Mouse (Mus musculus) intestine, postnatal 0 days (tissue): ENCODE measurements around the gene Uqcr11. TPM values are rescaled to one million over a fixed set of nuclear protein-coding genes. Genes with fewer than 3 reads are reported as not detected.

Experiments used
- ATAC-seq: fragments of 200-750 bp; cut with Nextera tagmentation; 2 replicates; pipeline ENCODE4 v1.8.0; 2017; ENCODE audit warnings: mild to moderate bottlenecking, moderate TSS enrichment, moderate library complexity
- H3K27ac ChIP-seq: fragments of 300-500 bp; sonication (generic); 2 replicates; pipeline ENCODE4 v1.5.1; 2014; ENCODE audit warnings: mild to moderate bottlenecking, low read depth, low read length, moderate library complexity
- H3K27me3 ChIP-seq: fragments of 300-500 bp; sonication (generic); replicated peaks from 2 replicates; pipeline ENCODE4 v1.6.1; 2014; ENCODE audit warnings: low read length, mixed read lengths; ENCODE audit not compliant: control insufficient read depth, insufficient read depth
- H3K36me3 ChIP-seq: fragments of 300-500 bp; sonication (generic); 2 replicates; pipeline ENCODE4 v1.6.1; 2014; ENCODE audit warnings: mild to moderate bottlenecking, moderate library complexity; ENCODE audit not compliant: control insufficient read depth, insufficient read depth
- H3K4me1 ChIP-seq: fragments of 300-500 bp; sonication (generic); replicated peaks from 2 replicates; pipeline ENCODE4 v1.6.1; 2014; ENCODE audit warnings: antibody characterized with exemption, low read length, mixed read lengths; ENCODE audit not compliant: control insufficient read depth, insufficient read depth
- H3K4me2 ChIP-seq: fragments of 300-500 bp; sonication (generic); replicated peaks from 2 replicates; pipeline ENCODE4 v1.6.1; 2014; ENCODE audit warnings: low read depth, mild to moderate bottlenecking, moderate library complexity
- H3K4me3 ChIP-seq: fragments of 300-500 bp; sonication (generic); 2 replicates; pipeline ENCODE4 v1.5.1; 2014; ENCODE audit warnings: low read depth, low read length
- H3K9ac ChIP-seq: fragments of 300-500 bp; sonication (generic); 2 replicates; pipeline ENCODE4 v1.6.1; 2014; ENCODE audit warnings: mild to moderate bottlenecking, low read depth, low read length
- H3K9me3 ChIP-seq: fragments of 300-500 bp; sonication (generic); 2 replicates; pipeline ENCODE4 v1.6.1; 2016; ENCODE audit warnings: mixed run types; ENCODE audit not compliant: control insufficient read depth
- CTCF ChIP-seq: sonication (generic); IDR thresholded peaks from 2 replicates; pipeline ENCODE4 v1.5.1; 2016; ENCODE audit warnings: low read depth, mild to moderate bottlenecking, control low read depth, antibody characterized with exemption, moderate library complexity
- WGBS: fragments of 180-500 bp; shearing (Covaris S2); extraction: QIAGEN DNeasy Blood & Tissue Kit; methylation state at CpG from one replicate; pipeline ENCODE4 v1.1.7; 2014; 5-methylcytosine and 5-hydroxymethylcytosine counted together
- polyA plus RNA-seq: library from polyadenylated mRNA; unstranded; fragments of >200 nt; fragmentation: Nextera tagmentation; extraction: Ambion mirVana; gene quantifications from 2 replicates; pipeline ENCODE4 v1.2.1, GENCODE M21; 2015

Gene Uqcr11
- polyA plus RNA-seq, 1 experiment from 2014 or later, result 1,082 TPM

GRCm38 (mm10) chr10:80432936-80433512, 26.4 kb upstream of the Uqcr11 start:
- WGBS, result under 1% methylated on average over 58 of the region's 60 CpGs
- no peaks in the 10 kb centered on the region for H3K27me3 ChIP-seq
- TF ChIP-seq CTCF, result no peak

GRCm38 (mm10) chr10:80432387-80432785, 25.8 kb upstream of the Uqcr11 start:
- Histone ChIP-seq H3K36me3 (peaks cover 24% of the 10 kb centered on the region), H3K27ac (no peak overlapping the region), H3K4me1 (peaks cover 18% of the 10 kb centered on the region), H3K9me3 (no peaks in the 10 kb centered on the region), H3K4me3 (peak overlapping the region; percentile 99), H3K27me3 (no peaks in the 10 kb centered on the region), H3K9ac (peak overlapping the region; percentile 92), H3K4me2 (peak overlapping the region; percentile 82)
- ATAC-seq, result no peak
- WGBS, result 0% methylated on average over 4 of the region's 4 CpGs
- no peak for TF ChIP-seq CTCF

More at GRCm38 (mm10) chr10:80432936-80433512, 26.4 kb upstream of the Uqcr11 start:
- Histone ChIP-seq H3K4me3 (peak overlapping the region; percentile 99), H3K36me3 (peaks cover 17% of the 10 kb centered on the region), H3K9ac (peak overlapping the region; percentile 92), H3K27ac (peak overlapping the region; percentile 87), H3K4me1 (peaks cover 18% of the 10 kb centered on the region), H3K4me2 (peak overlapping the region; percentile 82), H3K9me3 (no peaks in the 10 kb centered on the region)
- ATAC-seq, result no peak

DNA sequence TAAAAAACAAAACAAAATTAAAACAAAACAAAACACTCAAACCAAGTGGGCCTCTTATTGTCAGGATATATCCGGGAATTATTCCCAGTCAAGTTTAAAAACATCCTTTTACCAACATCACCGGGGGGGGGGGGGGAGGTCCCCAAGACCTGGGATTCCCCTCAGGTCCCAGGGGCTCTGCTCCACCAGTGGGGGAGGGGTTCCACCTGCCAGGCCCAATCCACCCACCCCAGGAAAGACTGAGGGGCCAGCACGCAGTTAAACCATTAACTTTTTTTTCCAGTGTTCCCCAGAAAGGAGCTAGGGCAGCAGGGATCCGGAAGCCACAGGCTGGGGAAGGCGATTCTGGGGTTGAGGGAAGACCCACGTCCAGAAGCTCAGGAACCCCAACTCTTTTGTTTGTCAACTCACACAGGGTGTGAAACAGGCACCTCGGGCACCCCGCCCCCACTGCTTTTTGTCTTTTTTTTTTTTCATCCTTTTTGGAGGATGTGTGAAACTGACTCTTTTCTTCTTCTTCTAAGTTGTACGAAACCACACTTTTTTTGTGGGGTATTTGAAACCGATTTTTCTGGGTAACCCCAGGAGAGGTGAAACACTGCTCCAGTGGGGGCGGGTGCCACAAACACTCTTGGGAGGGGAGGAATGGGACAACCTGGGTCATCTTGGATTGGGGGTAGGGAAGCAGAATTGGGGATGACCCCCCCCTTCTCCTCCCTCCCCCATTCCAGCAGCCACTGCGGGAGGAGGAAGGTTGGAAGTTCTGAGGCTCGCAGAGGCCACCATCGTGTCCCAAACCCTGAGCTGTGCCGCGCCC, 25.1 kb upstream of the Uqcr11 start:
- no peak overlapping the region for H3K27ac ChIP-seq

GRCm38 (mm10) chr10:80430375-80430980, 23.8 kb upstream of the Uqcr11 start:
- H3K27ac ChIP-seq, result no peak overlapping the region
- WGBS, result 57% methylated on average over 8 of the region's 8 CpGs
- H3K9ac ChIP-seq, result no peak overlapping the region
- H3K4me1 ChIP-seq, result peaks cover 7% of the 10 kb centered on the region; the same call in 1 of the 2 replicates
- no peaks in the 10 kb centered on the region for H3K9me3 ChIP-seq
- no peak overlapping the region for H3K4me2 ChIP-seq
- 0 out of 2 replicates have a peak, but pooled peaks have one; percentile 5 for TF ChIP-seq CTCF
- no peaks in the 10 kb centered on the region for H3K27me3 ChIP-seq
- peaks cover 43% of the 10 kb centered on the region for H3K36me3 ChIP-seq
- ATAC-seq, result no peak
- H3K4me3 ChIP-seq, result no peak overlapping the region

More for the DNA sequence above, 25.1 kb upstream of the Uqcr11 start:
- no peak for TF ChIP-seq CTCF
- no peak for ATAC-seq
- no peaks in the 10 kb centered on the region for H3K9me3 ChIP-seq
- WGBS, result 13% methylated on average over 16 of the region's 16 CpGs
- H3K4me1 ChIP-seq, result peaks cover 18% of the 10 kb centered on the region
- peak overlapping the region; percentile 99 for H3K4me3 ChIP-seq
- no peaks in the 10 kb centered on the region for H3K27me3 ChIP-seq
- H3K9ac ChIP-seq, result peak overlapping the region; percentile 92
- peaks cover 30% of the 10 kb centered on the region for H3K36me3 ChIP-seq
- peak overlapping the region; percentile 82 for H3K4me2 ChIP-seq

DNA sequence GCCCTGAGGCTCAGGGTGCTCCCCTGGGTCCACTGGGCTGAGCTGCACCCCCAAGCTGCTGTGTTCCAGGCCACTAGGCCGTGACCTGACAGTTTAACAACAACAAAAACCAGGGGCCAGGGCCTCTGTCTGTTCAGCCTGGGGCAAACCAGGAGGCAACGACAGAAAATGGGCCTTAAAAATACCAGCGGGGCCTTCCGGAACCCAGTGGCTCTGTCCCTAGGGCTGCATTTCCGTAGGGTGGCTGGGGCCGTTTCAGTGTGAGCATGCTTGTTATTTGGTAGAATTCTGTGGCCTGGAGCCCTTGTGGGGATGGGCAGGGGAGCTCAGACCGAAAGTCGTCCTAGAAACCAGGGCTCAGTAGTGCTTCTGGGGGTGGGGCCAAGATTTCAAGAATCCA, 23.2 kb upstream of the Uqcr11 start:
- 86% methylated on average over 8 of the region's 8 CpGs for WGBS

GRCm38 (mm10) chr10:80425041-80425440, 18.4 kb upstream of the Uqcr11 start:
- 0 out of 2 replicates have a peak, but pooled peaks cover under 1% of the 10 kb centered on the region for H3K4me1 ChIP-seq
- peaks cover 72% of the 10 kb centered on the region for H3K36me3 ChIP-seq
- no peak overlapping the region for H3K4me3 ChIP-seq
- TF ChIP-seq CTCF, result peak; percentile 39
- ATAC-seq, result no peak
- H3K27me3 ChIP-seq, result no peaks in the 10 kb centered on the region
- no peaks in the 10 kb centered on the region for H3K9me3 ChIP-seq
- no peak overlapping the region for H3K9ac ChIP-seq
- H3K27ac ChIP-seq, result no peak overlapping the region
- WGBS, result 98% methylated on average over 3 of the region's 3 CpGs
- H3K4me2 ChIP-seq, result no peak overlapping the region

More for the DNA sequence above, 23.2 kb upstream of the Uqcr11 start:
- Histone ChIP-seq H3K4me3 (no peak overlapping the region), H3K27ac (no peak overlapping the region), H3K4me1 (peaks cover 7% of the 10 kb centered on the region; the same call in 1 of the 2 replicates), H3K27me3 (no peaks in the 10 kb centered on the region), H3K36me3 (peaks cover 50% of the 10 kb centered on the region), H3K4me2 (no peak overlapping the region), H3K9me3 (no peaks in the 10 kb centered on the region), H3K9ac (no peak overlapping the region)
- ATAC-seq, result no peak
- TF ChIP-seq CTCF, result no peak
